Mouse (Mus musculus): Measurements from ENCODE around the gene Pirb. TPM values are rescaled to one million over a fixed set of nuclear protein-coding genes. Genes with fewer than 3 reads are reported as not detected.
"Not testable (repeated sequence)": the region's sequence is repeated elsewhere in the genome, so short reads cannot be mapped to it uniquely, and the experiment has no call there.

Gene Pirb
- total and polyA plus RNA-seq, 2 experiments from 2014 or later: 0.38 to 0.93 TPM

GRCm38 (mm10) chr7:3703879-3704441 lies 16.2 kb downstream of the Pirb start, which contains the start of gene Rps9:
Rps9 (plus strand) TSS chr7:3703993.
- ATAC-seq (ENCODE audit: low FRiP score) (peak; percentile 96), DNase-seq (ENCODE audit: low spot score) (peak; percentile 99)
- H3K4me2 ChIP-seq (ENCODE audit: low read depth, low read length, poor library complexity, severe bottlenecking): peak within 1 kb of the TSS; percentile 81
- no peaks in the 10 kb centered on the region for H3K27me3 ChIP-seq (ENCODE audit: insufficient read depth, low read length)
- H3K27ac ChIP-seq (ENCODE audit: low read depth, low read length): peak within 1 kb of the TSS; percentile 84
- H3K9me3 ChIP-seq (ENCODE audit: low read length): no peaks in the 10 kb centered on the region
- H3K4me1 ChIP-seq (ENCODE audit: insufficient read depth, low read length): peaks cover 7% of the 10 kb centered on the region; the same call in 1 of the 2 replicates
- peak within 1 kb of the TSS; percentile 76 for H3K9ac ChIP-seq (replicated peaks; ENCODE audit: low read length, poor library complexity, severe bottlenecking)
- under 1% methylated on average over 42 of the region's 42 CpGs for WGBS
- H3K4me3 ChIP-seq (ENCODE audit: low read depth, low read length): peak within 1 kb of the TSS; percentile 59
- peak; percentile 51 for TF ChIP-seq CTCF (IDR thresholded peaks at IDR 0.05)
- H3K36me3 ChIP-seq (ENCODE audit: insufficient read depth, low read length): peaks cover 4% of the 10 kb centered on the region; the same call in 1 of the 2 replicates

- WGBS: 25% methylated on average over 6 of the region's 6 CpGs
- Histone ChIP-seq H3K9ac (replicated peaks; ENCODE audit: low read length, poor library complexity, severe bottlenecking) (no peak overlapping the region), H3K9me3 (ENCODE audit: low read length) (no peaks in the 10 kb centered on the region), H3K4me3 (ENCODE audit: low read depth, low read length) (peak overlapping the region; percentile 59), H3K4me1 (ENCODE audit: insufficient read depth, low read length) (peaks cover 7% of the 10 kb centered on the region; the same call in 1 of the 2 replicates), H3K27ac (ENCODE audit: low read depth, low read length) (peak overlapping the region; percentile 84), H3K27me3 (ENCODE audit: insufficient read depth, low read length) (no peaks in the 10 kb centered on the region), H3K36me3 (ENCODE audit: insufficient read depth, low read length) (peaks cover 4% of the 10 kb centered on the region; the same call in 1 of the 2 replicates), H3K4me2 (ENCODE audit: low read depth, low read length, poor library complexity, severe bottlenecking) (peak overlapping the region; percentile 81)
- DNase-seq (ENCODE audit: low spot score): no peak
- peak; percentile 51 for ATAC-seq (ENCODE audit: low FRiP score)
- TF ChIP-seq CTCF (IDR thresholded peaks at IDR 0.05): no peak
Measured at GRCm38 (mm10) chr7:3703148-3703878, 16.9 kb downstream of the Pirb start.

GRCm38 (mm10) chr7:3698471-3698870 lies 21.7 kb downstream of the Pirb start:
- Histone ChIP-seq H3K27ac (ENCODE audit: low read depth, low read length) (no peak overlapping the region), H3K4me3 (ENCODE audit: low read depth, low read length) (no peak overlapping the region), H3K9ac (replicated peaks; ENCODE audit: low read length, poor library complexity, severe bottlenecking) (no peak overlapping the region), H3K27me3 (ENCODE audit: insufficient read depth, low read length) (no peaks in the 10 kb centered on the region), H3K9me3 (ENCODE audit: low read length) (no peaks in the 10 kb centered on the region), H3K4me1 (ENCODE audit: insufficient read depth, low read length) (no peaks in the 10 kb centered on the region), H3K4me2 (ENCODE audit: low read depth, low read length, poor library complexity, severe bottlenecking) (no peak overlapping the region), H3K36me3 (ENCODE audit: insufficient read depth, low read length) (peaks cover 4% of the 10 kb centered on the region)
- 97% methylated on average over 6 of the region's 6 CpGs for WGBS
- no peak for TF ChIP-seq CTCF (IDR thresholded peaks at IDR 0.05)
- DNase-seq (ENCODE audit: low spot score) (no peak), ATAC-seq (ENCODE audit: low FRiP score) (no peak)

GRCm38 (mm10) chr7:3694949-3695305 lies 25.3 kb downstream of the Pirb start:
- H3K36me3 ChIP-seq (ENCODE audit: insufficient read depth, low read length): not testable (repeated sequence)
- 6% methylated on average over 9 of the region's 9 CpGs for WGBS
- peak overlapping the region; percentile 63 for H3K4me2 ChIP-seq (ENCODE audit: low read depth, low read length, poor library complexity, severe bottlenecking)

GRCm38 (mm10) chr7:3694076-3694948 lies 25.9 kb downstream of the Pirb start:
- peak; percentile 41 for ATAC-seq (ENCODE audit: low FRiP score)
- under 1% methylated on average over 46 of the region's 55 CpGs for WGBS
- Histone ChIP-seq H3K27me3 (ENCODE audit: insufficient read depth, low read length) (no peaks in the 10 kb centered on the region), H3K36me3 (ENCODE audit: insufficient read depth, low read length) (peaks cover 4% of the 10 kb centered on the region), H3K4me2 (ENCODE audit: low read depth, low read length, poor library complexity, severe bottlenecking) (peak overlapping the region; percentile 63), H3K4me3 (ENCODE audit: low read depth, low read length) (peak overlapping the region; percentile 72), H3K9ac (replicated peaks; ENCODE audit: low read length, poor library complexity, severe bottlenecking) (peak overlapping the region; percentile 65), H3K9me3 (ENCODE audit: low read length) (no peaks in the 10 kb centered on the region), H3K4me1 (ENCODE audit: insufficient read depth, low read length) (peaks cover 9% of the 10 kb centered on the region; the same call in 1 of the 2 replicates), H3K27ac (ENCODE audit: low read depth, low read length) (peak overlapping the region; percentile 96)
- peak; percentile 87 for DNase-seq (ENCODE audit: low spot score)
- TF ChIP-seq CTCF (IDR thresholded peaks at IDR 0.05): no peak

More at GRCm38 (mm10) chr7:3694949-3695305, 25.3 kb downstream of the Pirb start:
- not testable (repeated sequence) for ATAC-seq (ENCODE audit: low FRiP score); H3K4me1 ChIP-seq (ENCODE audit: insufficient read depth, low read length); DNase-seq (ENCODE audit: low spot score); H3K27me3 ChIP-seq (ENCODE audit: insufficient read depth, low read length); H3K9me3 ChIP-seq (ENCODE audit: low read length)
- peak overlapping the region; percentile 72 for H3K4me3 ChIP-seq (ENCODE audit: low read depth, low read length)
- peak overlapping the region; percentile 96; the same call in 1 of the 2 replicates for H3K27ac ChIP-seq (ENCODE audit: low read depth, low read length)
- peak overlapping the region; percentile 65 for H3K9ac ChIP-seq (replicated peaks; ENCODE audit: low read length, poor library complexity, severe bottlenecking)
